Mouse (Mus musculus) Patski (cell line): Measurements from ENCODE around the gene AC124108.1. TPM values are rescaled to one million over a fixed set of nuclear protein-coding genes. Genes with fewer than 3 reads are reported as not detected.

Experiments used
- ATAC-seq: fragments of 100-300 bp; one replicate; pipeline ENCODE4 v1.8.0; 2021
- CTCF ChIA-PET: fragments of 350-600 bp; sonication (Branson Sonifier 250); formaldehyde crosslinking; loops from one replicate; lab custom pipeline; 2022; ENCODE audit warnings: inconsistent platforms; lab: Charles Lee
- POLR2A ChIA-PET: fragments of 350-600 bp; sonication (Branson Sonifier 250); formaldehyde crosslinking; loops from one replicate; lab custom pipeline; 2022; ENCODE audit warnings: antibody characterized with exemption, inconsistent platforms; lab: Charles Lee
- DNase-seq: peaks from one replicate; pipeline ENCODE4 v3.0.0-alpha.2; 2011; ENCODE audit warnings: low read depth, low spot score
- H3K27me3 ChIP-seq: fragments of 371-371 bp; one replicate; pipeline ENCODE4 v1.5.1; 2021
- CTCF ChIP-seq: fragments of 100-300 bp; IDR thresholded peaks from one replicate; pipeline ENCODE4 v1.5.1; 2021
- in situ Hi-C: fragments of 300-500 bp; cut with MboI; formaldehyde crosslinking; loops from 3 replicates; pipeline ENCODE4 v1.11.1; 2018; ENCODE audit warnings: low pct_unique_long_range_greater_than_20kb, mixed read lengths
- polyA plus RNA-seq: library from polyadenylated mRNA; unstranded; gene quantifications from one replicate; pipeline ENCODE4 v1.2.3, GENCODE M21; 2021

Gene AC124108.1
- polyA plus RNA-seq, 1 experiment from 2014 or later: 3.4 TPM

GRCm38 (mm10) chr1:132206828-132207227 is 15.6 kb downstream of the AC124108.1 start:
- POLR2A ChIA-PET: interaction anchor here (0.7 to 6.0 kb wide), 2 partner anchors 13 to 37 kb away, joined by 3 to 49 read pairs; partner anchors contain the start of genes AC124108.1 and Lemd1

GRCm38 (mm10) chr1:132208154-132208553 is 16.9 kb downstream of the AC124108.1 start:
- ATAC-seq: peak; percentile 58
- DNase-seq: peak; percentile 44
- no peak for TF ChIP-seq CTCF
- no peaks in the 10 kb centered on the region for H3K27me3 ChIP-seq
- CTCF ChIA-PET: interaction anchor here (1.7 to 4.2 kb wide), 3 partner anchors 16 to 51 kb away, joined by 8 to 19 read pairs (median 10); partner anchors contain the start of genes AC124108.1 and Lemd1
- POLR2A ChIA-PET: interaction anchor here (0.6 to 6.0 kb wide), 5 partner anchors 14 to 110 kb away, joined by 3 to 49 read pairs (median 3); partner anchors contain the start of genes AC124108.1 and Lemd1
- in situ Hi-C loops: no loop called here

More at GRCm38 (mm10) chr1:132206828-132207227, 15.6 kb downstream of the AC124108.1 start:
- ATAC-seq (peak; percentile 72), DNase-seq (peak; percentile 28)
- in situ Hi-C loops: no loop called here
- TF ChIP-seq CTCF: no peak
- no peaks in the 10 kb centered on the region for H3K27me3 ChIP-seq
- CTCF ChIA-PET: interaction anchor here (0.8 to 4.2 kb wide), 5 partner anchors 10 to 148 kb away, joined by 3 to 19 read pairs (median 8); partner anchors contain the start of genes AC124108.1 and Lemd1

- CTCF ChIA-PET: interaction anchor here (1.6 to 4.5 kb wide), 5 partner anchors 11 to 51 kb away, joined by 4 to 32 read pairs (median 12); partner anchors contain the start of genes AC124108.1 and Lemd1
- in situ Hi-C loops: no loop called here
- POLR2A ChIA-PET: interaction anchor here (0.6 kb wide), 1 partner anchor 146 kb away, joined by 3 read pairs; no protein-coding TSS in a partner anchor
- no peak for DNase-seq
- ATAC-seq: no peak
- no peak for TF ChIP-seq CTCF
- no peaks in the 10 kb centered on the region for H3K27me3 ChIP-seq
Measured at GRCm38 (mm10) chr1:132209400-132209799, 18.1 kb downstream of the AC124108.1 start.

- no peaks in the 10 kb centered on the region for H3K27me3 ChIP-seq
- ChIA-PET CTCF (interaction anchor here (0.7 to 4.5 kb wide), 10 partner anchors 10 to 144 kb away, joined by 3 to 32 read pairs (median 5); partner anchors contain the start of genes AC124108.1 and Lemd1), POLR2A (interaction anchor here (0.9 kb wide), 1 partner anchor 52 kb away, joined by 3 read pairs; no protein-coding TSS in a partner anchor)
- in situ Hi-C loops: no loop called here
- no peak for DNase-seq
- no peak for ATAC-seq
- TF ChIP-seq CTCF: peak; percentile 79
Measured at GRCm38 (mm10) chr1:132210922-132211321, 19.7 kb downstream of the AC124108.1 start.

GRCm38 (mm10) chr1:132211672-132212071 is 20.4 kb downstream of the AC124108.1 start:
- no peak for ATAC-seq
- ChIA-PET CTCF (interaction anchor here (0.8 to 4.5 kb wide), 8 partner anchors 11 to 144 kb away, joined by 3 to 32 read pairs (median 5); partner anchors contain the start of genes AC124108.1 and Lemd1), POLR2A (interaction anchor here (0.9 kb wide), 1 partner anchor 53 kb away, joined by 3 read pairs; no protein-coding TSS in a partner anchor)
- in situ Hi-C loops: no loop called here
- no peak for TF ChIP-seq CTCF
- no peaks in the 10 kb centered on the region for H3K27me3 ChIP-seq
- no peak for DNase-seq

- in situ Hi-C loops: no loop called here
- ATAC-seq (no peak), DNase-seq (no peak)
- CTCF ChIA-PET: interaction anchor here (0.8 to 4.5 kb wide), 4 partner anchors 14 to 94 kb away, joined by 4 to 32 read pairs (median 14); no protein-coding TSS in a partner anchor
- POLR2A ChIA-PET: no interaction called here
- peak; percentile 67 for TF ChIP-seq CTCF
- H3K27me3 ChIP-seq: no peaks in the 10 kb centered on the region
Measured at GRCm38 (mm10) chr1:132212218-132212617, 21.0 kb downstream of the AC124108.1 start.

- ATAC-seq (no peak), DNase-seq (no peak)
- H3K27me3 ChIP-seq: no peaks in the 10 kb centered on the region
- CTCF ChIA-PET: interaction anchor here (0.8 to 4.5 kb wide), 3 partner anchors 24 to 93 kb away, joined by 4 to 32 read pairs (median 18); no protein-coding TSS in a partner anchor
- in situ Hi-C loops: no loop called here
- POLR2A ChIA-PET: no interaction called here
- no peak for TF ChIP-seq CTCF
Measured at GRCm38 (mm10) chr1:132213076-132213475, 21.8 kb downstream of the AC124108.1 start.

- no peak for TF ChIP-seq CTCF
- POLR2A ChIA-PET: interaction anchor here (0.6 kb wide), 1 partner anchor 28 kb away, joined by 5 read pairs; no protein-coding TSS in a partner anchor
- H3K27me3 ChIP-seq: no peaks in the 10 kb centered on the region
- in situ Hi-C loops: no loop called here
- no peak for ATAC-seq
- CTCF ChIA-PET: interaction anchor here (1.0 kb wide), 1 partner anchor 21 kb away, joined by 3 read pairs; no protein-coding TSS in a partner anchor
- DNase-seq: no peak
Measured at GRCm38 (mm10) chr1:132216276-132216675, 25.0 kb downstream of the AC124108.1 start.

- no peaks in the 10 kb centered on the region for H3K27me3 ChIP-seq
- no peak for ATAC-seq
- CTCF ChIA-PET: interaction anchor here (1.0 to 1.5 kb wide), 2 partner anchors 13 to 46 kb away, joined by 3 read pairs; no protein-coding TSS in a partner anchor
- no peak for DNase-seq
- in situ Hi-C loops: no loop called here
- no peak for TF ChIP-seq CTCF
- POLR2A ChIA-PET: interaction anchor here (0.7 kb wide), 1 partner anchor 79 kb away, joined by 3 read pairs; no protein-coding TSS in a partner anchor
Measured at GRCm38 (mm10) chr1:132221627-132222026, 30.4 kb downstream of the AC124108.1 start.

GRCm38 (mm10) chr1:132222166-132222565 is 30.9 kb downstream of the AC124108.1 start:
- H3K27me3 ChIP-seq: no peaks in the 10 kb centered on the region
- in situ Hi-C loops: no loop called here
- ATAC-seq: no peak
- TF ChIP-seq CTCF: no peak
- ChIA-PET CTCF (interaction anchor here (1.0 to 1.5 kb wide), 2 partner anchors 13 to 46 kb away, joined by 3 read pairs; no protein-coding TSS in a partner anchor), POLR2A (no interaction called here)
- no peak for DNase-seq
